Mouse (Mus musculus) kidney, adult 8-10 months (tissue): Measurements from ENCODE around the gene Ss18l2.

ENCODE experiments used
- DNase-seq, 2 experiments: peaks; one replicate each; pipeline ENCODE4 v3.0.0; 2022

The Ss18l2 gene

GRCm38 (mm10) chr9:121760271-121761090, 50.4 kb downstream of the Ss18l2 start:
- DNase-seq: peak; percentile 42 to 53

GRCm38 (mm10) chr9:121761091-121761665, 51.0 kb downstream of the Ss18l2 start:
- no peak for DNase-seq

- no peak for DNase-seq
These were observed 51.7 kb downstream of the Ss18l2 start for GRCm38 (mm10) chr9:121761787-121762186.

- no peak for DNase-seq
These were observed 52.1 kb downstream of the Ss18l2 start for GRCm38 (mm10) chr9:121762248-121762647.

GRCm38 (mm10) chr9:121762761-121763160, 52.6 kb downstream of the Ss18l2 start:
- DNase-seq: no peak
